Mouse (Mus musculus) limb, embryonic 13.5 days (tissue): Measurements from ENCODE around the gene Tmed6. TPM values are rescaled to one million over a fixed set of nuclear protein-coding genes. Genes with fewer than 3 reads are reported as not detected.
"Not testable (repeated sequence)": the region's sequence is repeated elsewhere in the genome, so short reads cannot be mapped to it uniquely, and the experiment has no call there.

Experiments used
- ATAC-seq: fragments of 200-750 bp; cut with Nextera tagmentation; 2 replicates; pipeline ENCODE4 v1.8.0; 2017; ENCODE audit warnings: low read depth, moderate number of reproducible peaks, moderate TSS enrichment; ENCODE audit not compliant: low FRiP score
- H3K27ac ChIP-seq: fragments of 300-500 bp; sonication (generic); 2 replicates; pipeline ENCODE4 v1.5.1; 2015; ENCODE audit warnings: inconsistent platforms, mild to moderate bottlenecking, moderate library complexity
- H3K27me3 ChIP-seq: fragments of 300-500 bp; sonication (generic); 2 replicates; pipeline ENCODE4 v1.6.1; 2015; ENCODE audit warnings: mild to moderate bottlenecking, inconsistent platforms
- H3K36me3 ChIP-seq: fragments of 300-500 bp; sonication (generic); 2 replicates; pipeline ENCODE4 v1.6.1; 2015; ENCODE audit warnings: inconsistent platforms, mild to moderate bottlenecking, moderate library complexity
- H3K4me1 ChIP-seq: fragments of 300-500 bp; sonication (generic); 2 replicates; pipeline ENCODE4 v1.6.1; 2015; ENCODE audit warnings: inconsistent platforms
- H3K4me2 ChIP-seq: fragments of 300-500 bp; sonication (generic); replicated peaks from 2 replicates; pipeline ENCODE4 v1.6.1; 2015; ENCODE audit warnings: inconsistent platforms, mild to moderate bottlenecking, moderate library complexity
- H3K4me3 ChIP-seq: fragments of 300-500 bp; sonication (generic); 2 replicates; pipeline ENCODE4 v1.5.1; 2015; ENCODE audit warnings: moderate library complexity, mild to moderate bottlenecking, inconsistent platforms
- H3K9ac ChIP-seq: fragments of 300-500 bp; sonication (generic); 2 replicates; pipeline ENCODE4 v1.6.1; 2015; ENCODE audit warnings: mild to moderate bottlenecking, inconsistent platforms
- H3K9me3 ChIP-seq: fragments of 300-500 bp; sonication (generic); 2 replicates; pipeline ENCODE4 v1.6.1; 2016; ENCODE audit warnings: inconsistent platforms
- WGBS: fragments of 180-500 bp; shearing (Covaris S2); methylation state at CpG from one replicate; pipeline ENCODE4 v1.1.7; 2015; 5-methylcytosine and 5-hydroxymethylcytosine counted together
- polyA plus RNA-seq: library from polyadenylated mRNA; unstranded; fragments of >200 nt; fragmentation: Nextera tagmentation; extraction: Ambion mirVana; gene quantifications from 2 replicates; pipeline ENCODE4 v1.2.1, GENCODE M21; 2015

Tmed6 gene
- polyA plus RNA-seq, 1 experiment from 2014 or later: not detected

DNA sequence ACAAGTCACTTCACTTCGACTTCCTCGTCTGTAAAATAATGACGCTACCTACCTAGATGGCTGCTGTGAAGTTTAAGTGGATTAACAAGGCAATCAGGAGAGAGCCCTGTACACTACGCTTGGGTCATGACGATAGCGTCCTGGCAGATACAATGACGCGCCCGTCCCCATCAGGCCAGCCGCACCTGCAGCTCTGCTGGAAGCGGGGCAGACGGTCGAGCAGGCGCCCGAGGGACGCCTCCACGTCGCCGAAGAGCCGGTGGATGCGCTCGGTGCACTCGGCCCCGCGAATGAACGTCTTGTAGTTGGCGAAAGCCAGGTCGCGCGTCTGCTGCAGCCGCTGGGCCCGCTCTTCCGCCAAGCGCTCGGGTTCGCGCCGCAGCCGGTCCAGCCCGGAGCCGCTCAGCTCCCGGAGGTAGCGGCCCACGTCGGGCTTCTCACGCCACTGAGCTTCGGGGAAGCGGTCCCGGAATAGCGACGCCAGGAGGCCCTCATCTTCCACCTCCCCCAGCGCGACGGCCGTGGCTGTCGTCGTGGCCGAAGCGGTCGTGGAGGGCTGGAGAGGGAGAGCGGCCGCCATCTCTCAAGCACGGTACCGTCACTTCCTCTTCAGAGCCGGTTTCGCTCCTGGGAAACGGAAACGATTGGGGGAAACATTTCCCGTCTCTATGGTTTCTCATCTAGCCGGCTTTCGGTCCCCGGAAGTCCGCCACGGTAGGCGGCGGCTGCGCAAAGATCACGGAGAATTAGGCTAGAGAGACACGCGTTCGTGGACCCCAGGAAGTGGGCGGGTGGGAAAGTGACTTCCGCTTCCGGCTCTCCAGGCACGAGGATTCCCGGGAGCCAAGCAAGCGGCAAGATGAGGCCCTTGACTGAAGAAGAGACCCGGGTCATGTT is 9.1 kb downstream of the Tmed6 start, which contains the start of the genes Cog8 and Nip7:
TSS of gene Cog8 (minus strand) at position 614 of the 897 bp plus-strand sequence.
TSS of gene Nip7 (plus strand) at position 802 of the 897 bp plus-strand sequence.
- H3K27ac ChIP-seq: peak within 1 kb of the TSS; percentile 33; the same call in 1 of the 2 replicates
- ATAC-seq: peak; percentile 95
- H3K9me3 ChIP-seq: no peaks in the 10 kb centered on the region
- H3K4me2 ChIP-seq: peak within 1 kb of the TSS; percentile 97
- under 1% methylated on average over 88 of the region's 88 CpGs for WGBS
- peaks cover 59% of the 10 kb centered on the region for H3K36me3 ChIP-seq
- H3K27me3 ChIP-seq: no peaks in the 10 kb centered on the region
- peak within 1 kb of the TSS; percentile 94 for H3K9ac ChIP-seq
- peak within 1 kb of the TSS; percentile 100 for H3K4me3 ChIP-seq
- peaks cover 16% of the 10 kb centered on the region for H3K4me1 ChIP-seq

DNA sequence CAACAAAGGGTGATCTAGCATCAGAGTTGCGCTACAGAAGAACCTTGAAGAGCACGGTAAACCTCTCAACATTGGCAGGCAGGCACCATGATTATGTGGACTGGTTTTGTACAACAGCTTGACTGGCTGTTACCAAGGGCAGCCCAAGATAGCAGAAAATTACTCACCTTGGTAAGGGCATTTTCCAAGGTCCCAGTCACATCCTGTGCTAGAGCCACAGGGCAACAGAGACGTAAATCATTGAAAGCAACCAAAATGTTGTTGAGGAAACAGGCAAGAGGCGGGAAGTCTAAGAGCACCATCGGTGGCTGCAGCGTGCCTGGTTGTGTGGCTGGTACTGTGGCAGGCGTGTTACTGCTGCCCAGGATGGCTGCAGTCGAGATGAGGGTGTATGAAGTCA is 13.4 kb downstream of the Tmed6 start:
- H3K4me1 ChIP-seq: peaks cover 26% of the 10 kb centered on the region
- no peak overlapping the region for H3K4me2 ChIP-seq
- no peak for ATAC-seq
- no peak overlapping the region for H3K4me3 ChIP-seq
- WGBS: 96% methylated on average over 8 of the region's 8 CpGs
- H3K27ac ChIP-seq: no peak overlapping the region
- no peaks in the 10 kb centered on the region for H3K9me3 ChIP-seq
- H3K36me3 ChIP-seq: peaks cover 62% of the 10 kb centered on the region
- H3K9ac ChIP-seq: no peak overlapping the region
- no peaks in the 10 kb centered on the region for H3K27me3 ChIP-seq

DNA sequence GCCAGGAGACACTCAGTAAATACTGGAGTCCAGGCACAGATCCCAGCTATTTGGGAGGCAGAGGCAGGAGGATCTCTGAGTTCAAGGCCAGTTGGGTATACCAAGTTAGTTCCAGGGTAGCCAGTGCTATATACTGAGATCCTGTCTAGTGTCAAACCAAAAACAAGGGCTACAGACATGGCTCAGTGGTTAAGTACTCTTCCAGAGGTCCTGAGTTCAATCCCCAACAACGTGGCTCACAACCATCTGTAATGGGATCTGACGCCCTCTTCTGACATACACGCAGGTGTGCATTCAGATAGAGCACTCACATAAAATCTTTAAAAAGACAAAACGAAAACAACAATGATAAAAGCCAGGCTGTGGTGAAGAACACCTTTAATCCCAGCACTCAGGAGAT is 16.0 kb downstream of the Tmed6 start:
- Histone ChIP-seq H3K4me1 (peaks cover 23% of the 10 kb centered on the region), H3K9ac (peak overlapping the region; percentile 90; the same call in 1 of the 2 replicates), H3K4me2 (peak overlapping the region; percentile 79), H3K27ac (no peak overlapping the region), H3K27me3 (no peaks in the 10 kb centered on the region), H3K9me3 (no peaks in the 10 kb centered on the region), H3K4me3 (peak overlapping the region; percentile 82), H3K36me3 (peaks cover 82% of the 10 kb centered on the region)
- ATAC-seq: no peak
- 90% methylated on average over 4 of the region's 4 CpGs for WGBS

DNA sequence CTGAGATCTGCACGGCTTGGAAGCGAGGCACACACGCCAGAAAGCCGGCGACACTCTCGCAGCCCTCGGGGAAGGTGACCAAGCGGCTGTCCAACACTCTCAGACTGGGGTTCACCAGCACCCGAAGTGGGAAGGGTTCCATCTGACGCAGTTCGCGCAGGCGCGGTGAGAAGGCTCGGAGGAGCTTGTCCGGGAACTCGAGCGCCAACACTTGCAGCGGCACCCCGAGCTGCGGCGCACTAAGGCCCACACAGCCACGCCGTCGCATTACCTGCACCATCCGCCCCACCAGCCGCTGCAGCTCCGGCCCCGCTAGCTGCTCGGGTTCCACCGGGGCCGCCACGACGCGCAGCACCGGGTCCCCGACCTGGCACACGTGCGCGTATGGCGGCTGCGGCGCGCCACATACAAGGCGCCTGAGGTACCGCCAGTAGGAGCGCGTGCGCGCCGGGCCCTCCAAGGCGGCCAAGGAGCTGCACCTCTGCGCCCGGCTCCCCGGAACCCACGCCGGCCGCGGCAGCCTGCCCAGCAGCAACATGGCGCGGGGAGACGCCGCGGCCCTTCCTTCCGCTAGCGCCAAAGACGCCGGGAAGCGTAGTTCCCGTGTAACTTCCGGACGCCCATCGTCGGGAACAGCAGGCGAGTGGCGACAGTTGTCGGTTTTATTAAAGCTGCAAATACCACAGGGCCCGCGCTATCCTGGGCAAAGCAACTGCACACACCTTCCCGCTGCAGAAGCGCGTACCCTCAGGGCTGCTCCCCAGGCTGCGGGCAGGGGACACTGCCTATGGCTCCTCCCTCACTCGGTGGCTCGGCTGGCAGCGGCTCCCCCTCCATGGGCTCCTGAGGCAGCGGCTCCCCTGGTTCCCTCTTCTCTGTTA is 17.1 kb downstream of the Tmed6 start, which contains the start of gene Pdf:
TSS of gene Pdf (minus strand) at position 554 of the 881 bp plus-strand sequence.
- peak within 1 kb of the TSS; percentile 82 for H3K4me3 ChIP-seq
- peak; percentile 85 for ATAC-seq
- H3K4me2 ChIP-seq: peak within 1 kb of the TSS; percentile 79
- peaks cover 82% of the 10 kb centered on the region for H3K36me3 ChIP-seq
- H3K27me3 ChIP-seq: no peaks in the 10 kb centered on the region
- H3K27ac ChIP-seq: peak within 1 kb of the TSS; percentile 92
- WGBS: under 1% methylated on average over 87 of the region's 87 CpGs
- peaks cover 23% of the 10 kb centered on the region for H3K4me1 ChIP-seq
- no peaks in the 10 kb centered on the region for H3K9me3 ChIP-seq
- peak within 1 kb of the TSS; percentile 90 for H3K9ac ChIP-seq

DNA sequence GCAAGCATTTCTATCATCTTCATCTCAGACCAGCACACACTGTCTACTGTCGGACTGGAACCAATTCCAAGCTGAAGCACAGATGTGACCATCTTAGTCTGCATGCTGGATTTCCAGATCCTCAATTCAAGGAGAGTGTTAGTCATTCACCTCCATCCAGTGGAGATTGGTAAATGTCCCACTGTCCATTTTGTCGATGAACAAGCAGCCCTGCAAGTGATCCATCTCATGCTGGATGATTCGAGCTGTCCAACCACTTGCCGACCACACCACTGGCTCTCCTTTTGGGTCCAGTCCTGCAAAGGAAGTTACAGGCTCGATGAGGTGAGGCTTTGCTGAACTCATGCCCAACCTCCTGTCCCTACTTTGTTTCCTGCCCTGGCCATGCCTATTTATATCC is 18.5 kb downstream of the Tmed6 start:
- H3K4me2 ChIP-seq: peak overlapping the region; percentile 79
- no peaks in the 10 kb centered on the region for H3K9me3 ChIP-seq
- peak overlapping the region; percentile 90; the same call in 1 of the 2 replicates for H3K9ac ChIP-seq
- H3K27ac ChIP-seq: no peak overlapping the region
- WGBS: 88% methylated on average over 5 of the region's 5 CpGs
- H3K4me3 ChIP-seq: peak overlapping the region; percentile 82; the same call in 1 of the 2 replicates
- peaks cover 23% of the 10 kb centered on the region for H3K4me1 ChIP-seq
- H3K27me3 ChIP-seq: no peaks in the 10 kb centered on the region
- no peak for ATAC-seq
- peaks cover 82% of the 10 kb centered on the region for H3K36me3 ChIP-seq

DNA sequence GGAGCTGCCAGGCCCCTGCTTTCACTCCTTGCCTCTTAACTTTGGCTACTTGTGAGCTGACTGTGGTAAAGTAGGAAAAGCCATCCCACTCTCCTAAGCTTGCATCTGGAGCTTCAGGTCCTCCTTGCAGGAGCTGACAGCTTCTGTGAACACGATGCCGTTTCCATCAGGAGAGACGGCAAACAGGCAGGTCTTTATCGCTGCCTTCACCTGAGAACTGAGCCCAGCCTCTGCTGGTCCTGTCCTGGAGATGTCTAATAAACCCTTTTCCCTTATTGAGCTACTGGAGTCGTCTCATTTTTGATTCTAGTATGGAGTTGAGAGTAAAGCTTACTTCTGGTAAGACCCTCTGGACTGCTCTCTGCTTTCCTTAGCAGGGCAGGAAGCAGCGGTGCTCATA is 20.0 kb downstream of the Tmed6 start:
- ATAC-seq: no peak
- Histone ChIP-seq H3K27me3 (no peaks in the 10 kb centered on the region), H3K27ac (no peak overlapping the region), H3K4me3 (no peak overlapping the region), H3K36me3 (peaks cover 82% of the 10 kb centered on the region), H3K4me1 (peaks cover 23% of the 10 kb centered on the region), H3K4me2 (no peak overlapping the region), H3K9me3 (no peaks in the 10 kb centered on the region), H3K9ac (no peak overlapping the region)
- 93% methylated on average over 6 of the region's 6 CpGs for WGBS

DNA sequence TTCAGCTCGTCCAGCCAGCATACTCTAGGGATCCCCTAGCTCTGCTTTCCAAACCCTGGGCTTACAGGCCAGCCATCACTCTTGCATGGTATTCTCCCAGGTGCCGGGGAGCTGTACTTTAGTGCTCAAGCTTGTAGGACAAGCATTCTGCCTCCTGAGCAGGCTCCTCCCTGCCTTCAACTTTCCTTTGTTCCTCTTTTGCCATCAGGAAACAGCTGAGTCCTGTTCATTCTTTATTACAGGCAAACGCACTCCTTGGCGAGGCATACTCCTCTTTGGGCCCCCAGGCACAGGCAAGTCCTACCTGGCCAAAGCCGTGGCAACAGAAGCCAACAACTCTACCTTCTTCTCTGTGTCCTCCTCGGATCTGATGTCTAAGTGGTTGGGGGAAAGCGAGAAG is 24.8 kb downstream of the Tmed6 start:
- Histone ChIP-seq H3K36me3 (peaks cover 84% of the 10 kb centered on the region), H3K9me3 (no peaks in the 10 kb centered on the region), H3K4me3 (no peak overlapping the region), H3K9ac (no peak overlapping the region), H3K4me2 (no peak overlapping the region), H3K4me1 (no peaks in the 10 kb centered on the region), H3K27me3 (no peaks in the 10 kb centered on the region), H3K27ac (no peak overlapping the region)
- no peak for ATAC-seq
- WGBS: 85% methylated on average over 7 of the region's 7 CpGs

DNA sequence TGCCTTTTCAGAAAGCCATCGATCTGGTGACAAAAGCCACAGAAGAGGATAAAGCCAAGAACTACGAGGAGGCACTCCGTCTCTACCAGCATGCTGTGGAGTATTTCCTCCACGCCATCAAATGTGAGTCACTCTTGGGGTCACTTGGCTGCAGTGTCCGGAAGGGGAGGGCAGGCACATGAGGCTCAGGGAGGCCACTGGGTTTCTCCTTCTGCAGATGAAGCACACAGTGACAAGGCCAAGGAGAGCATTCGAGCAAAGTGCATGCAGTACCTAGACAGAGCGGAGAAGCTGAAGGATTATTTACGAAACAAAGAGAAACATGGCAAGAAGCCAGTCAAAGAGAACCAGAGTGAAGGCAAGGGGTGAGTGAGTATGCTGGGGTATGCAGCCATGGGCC is 28.8 kb downstream of the Tmed6 start:
- H3K4me3 ChIP-seq: no peak overlapping the region
- ATAC-seq: no peak
- H3K9ac ChIP-seq: no peak overlapping the region
- no peaks in the 10 kb centered on the region for H3K9me3 ChIP-seq
- H3K4me2 ChIP-seq: no peak overlapping the region
- WGBS: 93% methylated on average over 8 of the region's 8 CpGs
- H3K27me3 ChIP-seq: no peaks in the 10 kb centered on the region
- H3K36me3 ChIP-seq: peaks cover 48% of the 10 kb centered on the region
- H3K27ac ChIP-seq: no peak overlapping the region
- peaks cover 17% of the 10 kb centered on the region for H3K4me1 ChIP-seq

DNA sequence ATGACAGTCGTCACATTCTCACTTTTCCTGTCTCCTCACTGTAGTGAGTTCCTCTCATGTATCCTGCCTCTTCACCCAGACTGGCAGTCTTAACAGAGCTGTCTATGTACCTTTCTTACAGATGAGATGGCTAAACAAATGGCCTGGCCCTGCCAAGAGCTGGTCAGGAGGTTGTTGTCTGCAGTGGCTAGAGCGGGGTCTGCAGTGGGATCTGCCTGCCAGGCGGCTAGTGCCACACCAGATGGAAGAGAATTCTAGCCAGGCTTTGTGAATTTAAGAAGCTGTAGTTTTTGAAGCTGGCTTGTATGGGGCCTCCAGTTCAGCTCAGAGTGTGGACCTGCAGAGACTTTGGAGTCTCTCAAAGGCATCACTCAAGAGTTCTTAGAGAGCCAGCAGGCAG is 29.8 kb downstream of the Tmed6 start:
- H3K4me1 ChIP-seq: peaks cover 17% of the 10 kb centered on the region
- H3K9ac ChIP-seq: no peak overlapping the region
- H3K4me3 ChIP-seq: no peak overlapping the region
- H3K27me3 ChIP-seq: no peaks in the 10 kb centered on the region
- H3K4me2 ChIP-seq: no peak overlapping the region
- no peaks in the 10 kb centered on the region for H3K9me3 ChIP-seq
- ATAC-seq: no peak
- 81% methylated on average over 3 of the region's 3 CpGs for WGBS
- H3K36me3 ChIP-seq: peaks cover 38% of the 10 kb centered on the region
- no peak overlapping the region for H3K27ac ChIP-seq

DNA sequence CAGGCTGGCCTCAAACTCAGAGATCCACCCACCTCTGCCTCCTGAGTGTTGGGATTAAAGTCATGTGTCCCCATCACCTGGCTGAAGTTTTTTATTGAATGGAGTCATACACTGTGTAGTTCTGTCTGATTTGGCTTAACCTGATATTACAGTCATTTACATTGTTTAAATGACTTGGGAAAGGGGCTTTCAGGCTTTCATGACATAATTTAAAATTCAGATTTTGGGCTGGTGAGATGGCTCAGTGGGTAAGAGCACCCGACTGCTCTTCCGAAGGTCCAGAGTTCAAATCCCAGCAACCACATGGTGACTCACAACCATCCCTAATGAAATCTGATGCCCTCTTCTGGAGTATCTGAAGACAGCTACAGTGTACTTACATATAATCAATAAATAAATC is 31.8 kb downstream of the Tmed6 start:
- WGBS: 97% methylated on average over 2 of the region's 2 CpGs
- H3K9me3 ChIP-seq: not testable (repeated sequence)

DNA sequence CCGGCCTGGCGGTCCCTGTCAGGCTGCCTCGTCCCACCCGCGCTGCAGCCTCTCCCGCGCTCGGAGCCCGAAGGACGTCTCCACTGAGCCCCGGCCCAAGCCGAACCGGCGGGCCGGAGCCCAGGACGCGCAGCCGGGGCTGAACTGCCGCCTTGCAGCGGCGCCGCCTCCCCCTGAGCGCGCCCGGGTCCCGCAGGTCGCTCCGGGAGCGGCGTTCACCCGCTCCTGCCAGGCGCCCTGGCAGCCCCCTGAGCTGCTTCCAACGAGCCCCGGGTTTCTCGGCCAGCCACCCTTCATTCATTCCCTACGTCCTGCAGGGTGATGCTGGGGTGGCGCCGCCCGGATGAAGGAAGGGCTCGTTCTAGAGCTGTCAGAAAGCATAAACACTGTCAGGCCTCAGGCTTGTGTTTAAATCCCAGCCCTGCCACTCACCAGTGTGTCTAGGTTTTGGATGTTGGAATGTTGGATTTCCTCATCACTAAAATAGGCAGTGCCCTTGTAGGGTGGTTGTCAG is 33.8 kb downstream of the Tmed6 start:
- peak; percentile 1; the same call in 1 of the 2 replicates for ATAC-seq
- peak overlapping the region; percentile 98 for H3K9ac ChIP-seq
- H3K4me1 ChIP-seq: peaks cover 17% of the 10 kb centered on the region
- no peaks in the 10 kb centered on the region for H3K27me3 ChIP-seq
- H3K36me3 ChIP-seq: peaks cover 8% of the 10 kb centered on the region
- no peaks in the 10 kb centered on the region for H3K9me3 ChIP-seq
- WGBS: under 1% methylated on average over 38 of the region's 40 CpGs
- peak overlapping the region; percentile 99 for H3K4me3 ChIP-seq
- peak overlapping the region; percentile 87 for H3K4me2 ChIP-seq
- peak overlapping the region; percentile 34; the same call in 1 of the 2 replicates for H3K27ac ChIP-seq

More for the DNA sequence above, 31.8 kb downstream of the Tmed6 start:
- H3K4me2 ChIP-seq, H3K9ac ChIP-seq, H3K4me3 ChIP-seq, H3K27me3 ChIP-seq, ATAC-seq, H3K27ac ChIP-seq: not testable (repeated sequence)
- peaks cover 18% of the 10 kb centered on the region for H3K36me3 ChIP-seq
- peaks cover 17% of the 10 kb centered on the region for H3K4me1 ChIP-seq
